Mouse (Mus musculus): ENCODE measurements around the gene Prdm8. TPM values are rescaled to one million over a fixed set of nuclear protein-coding genes. Genes with fewer than 3 reads are reported as not detected.

Prdm8 gene
- total and polyA plus RNA-seq, 3 experiments = 0.10 to 0.29 (median 0.18) TPM

GRCm38 (mm10) chr5:98179606-98180005 lies 12.6 kb downstream of the Prdm8 start:
- no peaks in the 10 kb centered on the region for H3K36me3 ChIP-seq (ENCODE audit: control insufficient read depth, insufficient read depth, low read length)
- no peak overlapping the region for H3K27ac ChIP-seq
- no peaks in the 10 kb centered on the region for H3K79me2 ChIP-seq (replicated peaks; ENCODE audit: control insufficient read depth, insufficient read depth, low read length)
- H3K4me3 ChIP-seq = no peak overlapping the region
- 13% methylated on average over 12 of the region's 12 CpGs for WGBS
- no peaks in the 10 kb centered on the region; the same call in 1 of the 2 replicates for H3K4me1 ChIP-seq (ENCODE audit: control insufficient read depth, insufficient read depth, low read length)
- H3K9ac ChIP-seq (ENCODE audit: low read depth, low read length) = no peak overlapping the region
- TF ChIP-seq CTCF (IDR thresholded peaks at IDR 0.05) = no peak
- TF ChIP-seq EP300 (IDR thresholded peaks at IDR 0.05; ENCODE audit: insufficient read depth, low read depth, low read length) = no peak
- no peak for TF ChIP-seq POLR2A (IDR thresholded peaks at IDR 0.05; ENCODE audit: insufficient read depth, low read depth, low read length)
- peaks cover 20% of the 10 kb centered on the region; the same call in 1 of the 2 replicates for H3K27me3 ChIP-seq (ENCODE audit: control insufficient read depth, insufficient read depth, low read length)
- DNase-seq = no peak
- intact Hi-C loops (cut with DNase I) = loop anchor here (5.0 to 10.0 kb wide), 3 partner anchors 148 to 475 kb away; partner anchors contain the start of gene Cfap299

- Histone ChIP-seq H3K9ac (ENCODE audit: low read depth, low read length) (no peak overlapping the region), H3K27ac (no peak overlapping the region), H3K27me3 (ENCODE audit: control insufficient read depth, insufficient read depth, low read length) (peaks cover 25% of the 10 kb centered on the region), H3K36me3 (ENCODE audit: control insufficient read depth, insufficient read depth, low read length) (no peaks in the 10 kb centered on the region), H3K79me2 (replicated peaks; ENCODE audit: control insufficient read depth, insufficient read depth, low read length) (no peaks in the 10 kb centered on the region), H3K4me3 (no peak overlapping the region), H3K4me1 (ENCODE audit: control insufficient read depth, insufficient read depth, low read length) (no peaks in the 10 kb centered on the region; the same call in 1 of the 2 replicates)
- DNase-seq = no peak
- intact Hi-C loops (cut with DNase I) = loop anchor here (5.0 to 10.0 kb wide), 2 partner anchors 147 to 476 kb away; partner anchors contain the start of gene Cfap299
- TF ChIP-seq POLR2A (IDR thresholded peaks at IDR 0.05; ENCODE audit: insufficient read depth, low read depth, low read length) = no peak
- no peak for TF ChIP-seq EP300 (IDR thresholded peaks at IDR 0.05; ENCODE audit: insufficient read depth, low read depth, low read length)
- no peak for TF ChIP-seq CTCF (IDR thresholded peaks at IDR 0.05)
- WGBS = 3% methylated on average over 19 of the region's 19 CpGs
Observed at GRCm38 (mm10) chr5:98180461-98180887, 13.5 kb downstream of the Prdm8 start.

GRCm38 (mm10) chr5:98180888-98181635 lies 14.1 kb downstream of the Prdm8 start:
- Histone ChIP-seq H3K4me1 (ENCODE audit: control insufficient read depth, insufficient read depth, low read length) (no peaks in the 10 kb centered on the region; the same call in 1 of the 2 replicates), H3K4me3 (no peak overlapping the region; the same call in 1 of the 2 replicates), H3K27ac (no peak overlapping the region), H3K9ac (ENCODE audit: low read depth, low read length) (no peak overlapping the region), H3K79me2 (replicated peaks; ENCODE audit: control insufficient read depth, insufficient read depth, low read length) (no peaks in the 10 kb centered on the region), H3K27me3 (ENCODE audit: control insufficient read depth, insufficient read depth, low read length) (peaks cover 30% of the 10 kb centered on the region), H3K36me3 (ENCODE audit: control insufficient read depth, insufficient read depth, low read length) (no peaks in the 10 kb centered on the region)
- WGBS = 3% methylated on average over 27 of the region's 27 CpGs
- TF ChIP-seq EP300 (IDR thresholded peaks at IDR 0.05; ENCODE audit: insufficient read depth, low read depth, low read length) (no peak), POLR2A (IDR thresholded peaks at IDR 0.05; ENCODE audit: insufficient read depth, low read depth, low read length) (no peak), CTCF (IDR thresholded peaks at IDR 0.05) (no peak)
- intact Hi-C loops (cut with DNase I) = loop anchor here (5.0 to 10.0 kb wide), 2 partner anchors 146 to 476 kb away; partner anchors contain the start of gene Cfap299
- DNase-seq = peak; percentile 22 to 47

GRCm38 (mm10) chr5:98181686-98182602 lies 14.9 kb downstream of the Prdm8 start:
- H3K27ac ChIP-seq = no peak overlapping the region
- no peak overlapping the region; the same call in 1 of the 2 replicates for H3K4me3 ChIP-seq
- H3K27me3 ChIP-seq (ENCODE audit: control insufficient read depth, insufficient read depth, low read length) = peaks cover 36% of the 10 kb centered on the region
- H3K79me2 ChIP-seq (replicated peaks; ENCODE audit: control insufficient read depth, insufficient read depth, low read length) = no peaks in the 10 kb centered on the region
- intact Hi-C loops (cut with DNase I) = loop anchor here (5.0 to 10.0 kb wide), 2 partner anchors 145 to 477 kb away; partner anchors contain the start of gene Cfap299
- H3K36me3 ChIP-seq (ENCODE audit: control insufficient read depth, insufficient read depth, low read length) = no peaks in the 10 kb centered on the region
- H3K9ac ChIP-seq (ENCODE audit: low read depth, low read length) = no peak overlapping the region
- no peak for TF ChIP-seq POLR2A (IDR thresholded peaks at IDR 0.05; ENCODE audit: insufficient read depth, low read depth, low read length)
- TF ChIP-seq EP300 (IDR thresholded peaks at IDR 0.05; ENCODE audit: insufficient read depth, low read depth, low read length) = no peak
- TF ChIP-seq CTCF (IDR thresholded peaks at IDR 0.05) = no peak
- H3K4me1 ChIP-seq (ENCODE audit: control insufficient read depth, insufficient read depth, low read length) = no peaks in the 10 kb centered on the region; the same call in 1 of the 2 replicates
- 17% methylated on average over 16 of the region's 16 CpGs for WGBS
- DNase-seq = no peak

GRCm38 (mm10) chr5:98182603-98182920 lies 15.6 kb downstream of the Prdm8 start:
- H3K27me3 ChIP-seq (ENCODE audit: control insufficient read depth, insufficient read depth, low read length) = peaks cover 36% of the 10 kb centered on the region
- intact Hi-C loops (cut with DNase I) = loop anchor here (5.0 to 10.0 kb wide), 2 partner anchors 145 to 478 kb away; partner anchors contain the start of gene Cfap299
- H3K9ac ChIP-seq (ENCODE audit: low read depth, low read length) = no peak overlapping the region
- H3K36me3 ChIP-seq (ENCODE audit: control insufficient read depth, insufficient read depth, low read length) = no peaks in the 10 kb centered on the region
- 11% methylated on average over 5 of the region's 5 CpGs for WGBS
- H3K27ac ChIP-seq = no peak overlapping the region
- TF ChIP-seq POLR2A (IDR thresholded peaks at IDR 0.05; ENCODE audit: insufficient read depth, low read depth, low read length) (no peak), CTCF (IDR thresholded peaks at IDR 0.05) (no peak)
- H3K79me2 ChIP-seq (replicated peaks; ENCODE audit: control insufficient read depth, insufficient read depth, low read length) = no peaks in the 10 kb centered on the region
- H3K4me1 ChIP-seq (ENCODE audit: control insufficient read depth, insufficient read depth, low read length) = no peaks in the 10 kb centered on the region; the same call in 1 of the 2 replicates
- no peak for DNase-seq
- no peak overlapping the region for H3K4me3 ChIP-seq

Data from heart, adult 2 months (tissue).